ENCODE assay signal across 7 mouse cellular contexts in the genomic region with DNA sequence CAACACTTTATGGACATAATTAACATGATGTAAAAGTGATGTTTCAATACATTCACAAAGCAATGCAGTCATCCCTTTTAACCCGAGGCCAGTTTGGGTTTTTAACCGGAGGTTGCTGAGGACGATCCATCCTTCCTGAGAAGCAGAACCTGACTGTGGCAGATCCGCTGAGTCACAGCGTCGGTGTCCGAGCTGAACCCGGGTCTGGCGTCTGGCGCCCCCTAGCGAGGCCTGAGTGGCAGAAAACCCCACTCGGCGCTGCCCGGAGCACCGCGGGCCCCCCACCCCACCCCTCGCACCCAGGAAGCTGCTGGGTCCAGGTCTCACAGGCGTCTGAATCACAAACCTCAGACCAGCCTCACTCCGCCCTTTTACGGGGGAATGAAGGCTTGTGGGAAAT. TPM values are rescaled to one million over a fixed set of nuclear protein-coding genes. Genes with fewer than 3 reads are reported as not detected.
DNase-seq lines count a peak whose midpoint lies in the region; TF ChIP-seq lines count a peak whose summit lies in the region.

No protein-coding gene starts in this region.

- no peaks in the 10 kb centered on the region; the same call in 1 of the 2 replicates for H3K27me3 ChIP-seq in E14TG2a.4 (ENCODE audit: insufficient read depth, low read length)
- H3K27me3 ChIP-seq in small intestine, adult 2 months (ENCODE audit: control insufficient read depth, insufficient read depth, low read length) = no peaks in the 10 kb centered on the region

- TF ChIP-seq CTCF in E14TG2a.4 (conservative IDR thresholded peaks at IDR 0.05; ENCODE audit: low read length) = peak; percentile 14; the same call in 1 of the 2 replicates
- TF ChIP-seq CTCF in small intestine, adult 2 months (IDR thresholded peaks at IDR 0.05; ENCODE audit: extremely low read depth, insufficient read length, insufficient replicate concordance, low read depth, low read length) = peak; percentile 72

- 3% methylated on average over 20 of the region's 20 CpGs for WGBS in small intestine, adult 2 months

- TF ChIP-seq POLR2A in small intestine, adult 2 months (IDR thresholded peaks at IDR 0.05; ENCODE audit: low read depth, low read length) = no peak

- H3K4me1 ChIP-seq in E14TG2a.4 (replicated peaks; ENCODE audit: low read depth, low read length) = peaks cover 51% of the 10 kb centered on the region
- no peaks in the 10 kb centered on the region for H3K4me1 ChIP-seq in small intestine, adult 2 months (ENCODE audit: control insufficient read depth, insufficient read depth, insufficient read length, low read length)

- H3K9me3 ChIP-seq in E14TG2a.4 (ENCODE audit: low read length) = no peaks in the 10 kb centered on the region

- H3K36me3 ChIP-seq in E14TG2a.4 (ENCODE audit: insufficient read depth, low read length) = no peaks in the 10 kb centered on the region
- H3K36me3 ChIP-seq in small intestine, adult 2 months (ENCODE audit: control insufficient read depth, insufficient read depth, low read length) = no peaks in the 10 kb centered on the region

- intact Hi-C loops in gastrocnemius, postnatal 14 days (cut with DNase I; ENCODE audit: low total_unique reads) = no loop called here

- peak; percentile 62 for DNase-seq in Muller cell, postnatal 12 days (ENCODE audit: inconsistent ontology term)
- peak; percentile 86 to 89 for DNase-seq in cerebellum, postnatal 10 days
- peak; percentile 68 for DNase-seq in gastrocnemius, postnatal 14 days
- DNase-seq in kidney, adult 9 months = peak; percentile 75
- peak; percentile 42 to 66 for DNase-seq in lung, adult 18-20 months

- no peak overlapping the region for H3K27ac ChIP-seq in small intestine, adult 2 months (ENCODE audit: insufficient read depth, low read depth, low read length)

- H3K4me3 ChIP-seq in E14TG2a.4 (replicated peaks; ENCODE audit: low read length) = no peak overlapping the region
- no peak overlapping the region for H3K4me3 ChIP-seq in small intestine, adult 2 months (ENCODE audit: low read depth, low read length)

RNA-seq across cellular contexts. Expression of gene Mapt, which starts 47.0 kb away (rescaled TPM):
- total RNA-seq in gastrocnemius, postnatal 14 days (2021) = 10 to 100 TPM; 46.1 to 56.3 TPM
- polyA plus RNA-seq in small intestine, adult 2 months (2012; rRNA removed) = 0.74 and 1.0 TPM in 2 replicates
